ENCODE assay signal across 12 mouse cellular contexts in genomic region chr11:75287940-75288339, GRCm38 (mm10).
"Had no signal": no experiment of that assay in that cellular context is flagged by ENCODE, and none has a peak within 500 bp of the region (broad histone marks: within the 10 kb centered on the region; RNA-seq: fewer than 3 reads in every experiment).

No protein-coding gene starts in this region.

- H3K9me3 ChIP-seq: limb, embryonic 13.5 days; liver, embryonic 15.5 days; midbrain, embryonic 13.5 days; stomach, embryonic 15.5 days had no signal

- H3K27ac ChIP-seq: limb, embryonic 13.5 days; liver, embryonic 15.5 days; midbrain, embryonic 13.5 days; stomach, embryonic 15.5 days had no signal

- H3K4me2 ChIP-seq: limb, embryonic 13.5 days; liver, embryonic 11.5 days; liver, embryonic 15.5 days; midbrain, embryonic 13.5 days; stomach, embryonic 15.5 days had no signal

- H3K36me3 ChIP-seq: limb, embryonic 13.5 days; liver, embryonic 15.5 days; midbrain, embryonic 13.5 days; stomach, embryonic 15.5 days had no signal

- H3K4me3 ChIP-seq: limb, embryonic 13.5 days; liver, embryonic 15.5 days; midbrain, embryonic 13.5 days; stomach, embryonic 15.5 days had no signal

- ATAC-seq: lung, postnatal 0 days; midbrain, embryonic 13.5 days had no signal

- H3K9ac ChIP-seq: limb, embryonic 13.5 days; liver, embryonic 15.5 days; midbrain, embryonic 13.5 days; stomach, embryonic 15.5 days had no signal

- H3K4me1 ChIP-seq: limb, embryonic 13.5 days had no signal

- DNase-seq: kidney, postnatal 25 days; lung, adult 2 months; lung, postnatal 36 days; right cerebral cortex, postnatal 14 days; thymus, adult 2 months; thymus, postnatal 25 days had no signal
